Mouse (Mus musculus) T-helper 1 cell (primary cell): ENCODE measurements around the gene Aprt.

Experiments
- in situ Hi-C: fragments of 300-600 bp; cut with MboI, MseI; formaldehyde crosslinking; loops from one replicate; pipeline ENCODE4 v1.15.1; 2025; ENCODE audit warnings: high pct_unique_total_duplicates

Gene Aprt

GRCm38 (mm10) chr8:122593240-122593639, 16.5 kb upstream of the Aprt start:
- in situ Hi-C loops, result no loop called here

- in situ Hi-C loops, result no loop called here
These were observed 10.0 kb upstream of the Aprt start for GRCm38 (mm10) chr8:122586749-122587148.

- in situ Hi-C loops, result no loop called here
These were observed 9.5 kb upstream of the Aprt start for GRCm38 (mm10) chr8:122586171-122586570.

- in situ Hi-C loops, result no loop called here
These were observed 8.7 kb upstream of the Aprt start for GRCm38 (mm10) chr8:122585411-122585891.

- in situ Hi-C loops, result no loop called here
These were observed 8.3 kb upstream of the Aprt start for GRCm38 (mm10) chr8:122584981-122585380.

- in situ Hi-C loops, result no loop called here
These were observed 4.2 kb upstream of the Aprt start for GRCm38 (mm10) chr8:122580926-122581325.

- in situ Hi-C loops, result no loop called here
These were observed 2.5 kb upstream of the Aprt start for GRCm38 (mm10) chr8:122579196-122579595.

- in situ Hi-C loops, result no loop called here
These were observed 407 bp upstream of the Aprt start for GRCm38 (mm10) chr8:122577116-122577515.

GRCm38 (mm10) chr8:122575735-122576647, 718 bp downstream of the Aprt start:
- in situ Hi-C loops, result no loop called here

- in situ Hi-C loops, result no loop called here
These were observed 1.4 kb downstream of the Aprt start for GRCm38 (mm10) chr8:122575286-122575685.

- in situ Hi-C loops, result loop anchor here (25.0 kb wide), 1 partner anchor 988 kb away; no protein-coding TSS in a partner anchor
These were observed 1.9 kb downstream of the Aprt start for GRCm38 (mm10) chr8:122574667-122575251.

- in situ Hi-C loops, result loop anchor here (25.0 kb wide), 1 partner anchor 988 kb away; no protein-coding TSS in a partner anchor
These were observed 2.4 kb downstream of the Aprt start for GRCm38 (mm10) chr8:122574264-122574663.

- in situ Hi-C loops, result loop anchor here (25.0 kb wide), 1 partner anchor 989 kb away; no protein-coding TSS in a partner anchor
These were observed 3.1 kb downstream of the Aprt start for GRCm38 (mm10) chr8:122573577-122573976.

GRCm38 (mm10) chr8:122573176-122573575, 3.5 kb downstream of the Aprt start:
- in situ Hi-C loops, result loop anchor here (25.0 kb wide), 1 partner anchor 989 kb away; no protein-coding TSS in a partner anchor

GRCm38 (mm10) chr8:122572751-122573150, 4.0 kb downstream of the Aprt start:
- in situ Hi-C loops, result loop anchor here (25.0 kb wide), 1 partner anchor 990 kb away; no protein-coding TSS in a partner anchor

GRCm38 (mm10) chr8:122571750-122572267, 4.9 kb downstream of the Aprt start:
- in situ Hi-C loops, result loop anchor here (25.0 kb wide), 1 partner anchor 990 kb away; no protein-coding TSS in a partner anchor

- in situ Hi-C loops, result loop anchor here (25.0 kb wide), 1 partner anchor 991 kb away; no protein-coding TSS in a partner anchor
These were observed 5.6 kb downstream of the Aprt start for GRCm38 (mm10) chr8:122571153-122571552.

- in situ Hi-C loops, result loop anchor here (5.0 to 25.0 kb wide), 4 partner anchors 68 to 992 kb away; partner anchors contain the start of gene Rpl13
These were observed 6.7 kb downstream of the Aprt start for GRCm38 (mm10) chr8:122569996-122570395.

GRCm38 (mm10) chr8:122569329-122569728, 7.4 kb downstream of the Aprt start:
- in situ Hi-C loops, result loop anchor here (5.0 to 25.0 kb wide), 4 partner anchors 67 to 993 kb away; partner anchors contain the start of gene Rpl13

GRCm38 (mm10) chr8:122568881-122569309, 7.8 kb downstream of the Aprt start:
- in situ Hi-C loops, result loop anchor here (5.0 to 25.0 kb wide), 4 partner anchors 67 to 993 kb away; partner anchors contain the start of gene Rpl13

GRCm38 (mm10) chr8:122568109-122568504, 8.6 kb downstream of the Aprt start:
- in situ Hi-C loops, result loop anchor here (5.0 to 25.0 kb wide), 4 partner anchors 66 to 994 kb away; partner anchors contain the start of gene Rpl13
